Comparison of ENCODE assay signal across 7 mouse cellular contexts in genomic region chr19:36348161-36348800, GRCm38 (mm10). TPM values are rescaled to one million over a fixed set of nuclear protein-coding genes. Genes with fewer than 3 reads are reported as not detected.
A peak's percentile ranks its signal among the peaks of the same experiment; 100 is the strongest.
DNase-seq lines count a peak whose midpoint lies in the region; ATAC-seq and TF ChIP-seq lines count a peak whose summit lies in the region.

Pcgf5 (plus strand) TSS chr19:36348309.

- H3K9me3 ChIP-seq in embryonic facial prominence, embryonic 14.5 days (ENCODE audit: control insufficient read depth, low read length): no peaks in the 10 kb centered on the region
- H3K9me3 ChIP-seq in limb, embryonic 14.5 days (ENCODE audit: control insufficient read depth, low read length): no peaks in the 10 kb centered on the region
- no peaks in the 10 kb centered on the region for H3K9me3 ChIP-seq in midbrain, embryonic 15.5 days

- WGBS in embryonic facial prominence, embryonic 14.5 days: 0% methylated on average over 26 of the region's 92 CpGs
- 5% methylated on average over 38 of the region's 92 CpGs for WGBS in limb, embryonic 14.5 days
- WGBS in midbrain, embryonic 15.5 days: under 1% methylated on average over 89 of the region's 92 CpGs

- peak within 1 kb of the TSS; percentile 68 for H3K9ac ChIP-seq in embryonic facial prominence, embryonic 14.5 days (ENCODE audit: low read depth, low read length)
- peak within 1 kb of the TSS; percentile 62 for H3K9ac ChIP-seq in limb, embryonic 14.5 days (ENCODE audit: low read depth, low read length, severe bottlenecking)
- H3K9ac ChIP-seq in midbrain, embryonic 15.5 days: peak within 1 kb of the TSS; percentile 49

- H3K4me3 ChIP-seq in embryonic facial prominence, embryonic 14.5 days (ENCODE audit: low read depth, low read length): peak within 1 kb of the TSS; percentile 77
- peak within 1 kb of the TSS; percentile 70 for H3K4me3 ChIP-seq in limb, embryonic 14.5 days (replicated peaks; ENCODE audit: low read length)
- peak within 1 kb of the TSS; percentile 63 for H3K4me3 ChIP-seq in midbrain, embryonic 15.5 days

- TF ChIP-seq POLR2A in limb, embryonic 14.5 days (IDR thresholded peaks at IDR 0.05; ENCODE audit: borderline replicate concordance, extremely low read depth, insufficient read depth, insufficient read length): no peak

- no peak within 1 kb of the TSS for H3K27ac ChIP-seq in embryonic facial prominence, embryonic 14.5 days (replicated peaks; ENCODE audit: low read depth, low read length)
- H3K27ac ChIP-seq in limb, embryonic 14.5 days (replicated peaks; ENCODE audit: low read depth, low read length): no peak within 1 kb of the TSS
- peak within 1 kb of the TSS; percentile 35; the same call in 1 of the 2 replicates for H3K27ac ChIP-seq in midbrain, embryonic 15.5 days

- peak within 1 kb of the TSS; percentile 99 for H3K4me2 ChIP-seq in embryonic facial prominence, embryonic 14.5 days (ENCODE audit: low read depth, low read length)
- H3K4me2 ChIP-seq in limb, embryonic 14.5 days (replicated peaks; ENCODE audit: low read depth, low read length, severe bottlenecking): peak within 1 kb of the TSS; percentile 99
- H3K4me2 ChIP-seq in midbrain, embryonic 15.5 days: peak within 1 kb of the TSS; percentile 88

- ATAC-seq in embryonic facial prominence, embryonic 14.5 days (ENCODE audit: low read depth): peak; percentile 83
- peak; percentile 69 for ATAC-seq in limb, embryonic 14.5 days (ENCODE audit: low FRiP score, low read depth)
- ATAC-seq in midbrain, embryonic 15.5 days (replicated peaks): peak; percentile 85

- peaks cover 40% of the 10 kb centered on the region for H3K27me3 ChIP-seq in embryonic facial prominence, embryonic 14.5 days (replicated peaks; ENCODE audit: control insufficient read depth, insufficient read depth, low read length)
- peaks cover 29% of the 10 kb centered on the region for H3K27me3 ChIP-seq in limb, embryonic 14.5 days (ENCODE audit: control insufficient read depth, insufficient read depth, low read length)
- peaks cover 31% of the 10 kb centered on the region for H3K27me3 ChIP-seq in midbrain, embryonic 15.5 days (replicated peaks)

- no peaks in the 10 kb centered on the region for H3K36me3 ChIP-seq in embryonic facial prominence, embryonic 14.5 days (ENCODE audit: control insufficient read depth, insufficient read depth, low read length)
- no peaks in the 10 kb centered on the region for H3K36me3 ChIP-seq in limb, embryonic 14.5 days (ENCODE audit: control insufficient read depth, insufficient read depth, low read length)
- H3K36me3 ChIP-seq in midbrain, embryonic 15.5 days (replicated peaks): no peaks in the 10 kb centered on the region

- DNase-seq in adrenal gland, postnatal 25 days: peak; percentile 84
- DNase-seq in embryonic facial prominence, embryonic 14.5 days (ENCODE audit: low spot score): peak; percentile 79
- DNase-seq in heart, adult 9 months (ENCODE audit: low spot score in 2 of 2): peak; percentile 80 to 83
- DNase-seq in kidney, adult 9 months: peak; percentile 87
- DNase-seq in limb, embryonic 14.5 days (ENCODE audit: low spot score): peak; percentile 24
- peak; percentile 37 for DNase-seq in spleen, adult 12 weeks (ENCODE audit: low spot score)

- no peaks in the 10 kb centered on the region for H3K4me1 ChIP-seq in embryonic facial prominence, embryonic 14.5 days (ENCODE audit: control insufficient read depth, insufficient read depth, low read length)
- H3K4me1 ChIP-seq in limb, embryonic 14.5 days (ENCODE audit: control insufficient read depth, insufficient read depth, low read length): no peaks in the 10 kb centered on the region
- H3K4me1 ChIP-seq in midbrain, embryonic 15.5 days: peaks cover 7% of the 10 kb centered on the region; the same call in 1 of the 2 replicates

RNA-seq across cellular contexts. Expression of gene Pcgf5, which starts in this region (rescaled TPM):
- total RNA-seq in adrenal gland, postnatal 25 days (2021): 26.1 and 32.7 TPM in 2 replicates
- polyA plus RNA-seq in embryonic facial prominence, embryonic 14.5 days (2014; fragmentation: Nextera tagmentation; extraction: Ambion mirVana): 7.8 and 8.1 TPM in 2 replicates
- polyA plus RNA-seq in limb, embryonic 14.5 days (2012; rRNA removed): 2.4 and 3.6 TPM in 2 replicates
- polyA plus RNA-seq in limb, embryonic 14.5 days (2014; fragmentation: Nextera tagmentation; extraction: Ambion mirVana): 6.0 and 6.3 TPM in 2 replicates
- polyA plus RNA-seq in midbrain, embryonic 15.5 days (2015; fragmentation: Nextera tagmentation; extraction: Ambion mirVana): 8.4 and 9.9 TPM in 2 replicates

Comparison
In these comparisons a context has a peak if more than half of its experiments do, and no peak if none do; other contexts are left out.
1. DNase-seq: peak in every context shown above with its lines; median percentile 87 in kidney, adult 9 months; 84 in adrenal gland, postnatal 25 days; 82 in heart, adult 9 months; 79 in embryonic facial prominence, embryonic 14.5 days; 37 in spleen, adult 12 weeks; 24 in limb, embryonic 14.5 days.